Mouse (Mus musculus) heart, adult 2 months (tissue): ENCODE results near the gene Eno4.

ENCODE experiments used
- CTCF ChIP-seq: fragments of 200-600 bp; IDR thresholded peaks from 2 replicates; pipeline ENCODE4 v1.8.1; 2022; ENCODE audit warnings: antibody characterized with exemption, mild to moderate bottlenecking, moderate library complexity
- POLR2A ChIP-seq: fragments of 200-500 bp; IDR thresholded peaks from 2 replicates; pipeline ENCODE4 v1.6.1; 2011; ENCODE audit warnings: mild to moderate bottlenecking, low read depth, low read length, control low read depth; ENCODE audit not compliant: insufficient read depth

DNA sequence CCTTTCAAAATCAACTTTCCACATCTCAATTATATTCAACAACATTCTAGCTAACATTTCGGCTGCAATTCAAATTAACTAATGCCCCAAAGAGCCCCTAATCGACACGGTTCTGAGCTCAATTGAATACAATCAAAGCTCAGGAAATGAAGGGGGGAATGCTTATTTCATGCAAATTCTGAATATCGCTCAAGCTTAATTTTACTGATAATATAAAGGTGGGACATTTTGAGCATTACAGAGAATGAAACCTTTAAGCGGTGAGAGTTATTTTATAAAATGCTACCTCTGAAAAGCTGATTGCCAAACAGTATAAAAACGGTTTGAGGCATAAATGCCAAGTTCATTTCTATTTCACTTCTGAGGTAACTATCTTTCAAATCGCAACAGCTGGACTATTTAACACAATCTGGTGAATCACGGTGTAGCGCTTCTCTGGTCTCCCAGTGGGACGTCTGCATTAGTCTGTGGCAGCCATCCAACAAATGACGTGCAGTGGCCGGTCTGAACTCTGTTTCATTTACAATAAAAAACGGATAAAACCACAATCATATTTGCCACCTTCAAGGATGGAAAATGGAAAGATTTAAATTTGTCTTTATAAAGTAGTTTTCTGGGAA, 36.3 kb downstream of the Eno4 start:
- TF ChIP-seq POLR2A (no peak), CTCF (no peak)
